13 mouse cellular contexts compared by ENCODE assay signal in genomic region chr6:136241574-136242311, GRCm38 (mm10).
DNase-seq lines count a peak whose midpoint lies in the region; ATAC-seq lines count a peak whose summit lies in the region.
"Had no signal": no experiment of that assay in that cellular context is flagged by ENCODE, and none has a peak within 500 bp of the region (broad histone marks: within the 10 kb centered on the region; RNA-seq: fewer than 3 reads in every experiment).

No protein-coding gene starts in this region.

- H3K4me3 ChIP-seq in forebrain, embryonic 15.5 days: no peak overlapping the region
- no peak overlapping the region for H3K4me3 ChIP-seq in forebrain, embryonic 10.5 days
- no peak overlapping the region for H3K4me3 ChIP-seq in neural tube, embryonic 13.5 days
- H3K4me3 ChIP-seq: embryonic facial prominence, embryonic 12.5 days had no signal

- no peak overlapping the region for H3K4me2 ChIP-seq in forebrain, embryonic 15.5 days (replicated peaks)
- no peak overlapping the region for H3K4me2 ChIP-seq in neural tube, embryonic 13.5 days
- H3K4me2 ChIP-seq: embryonic facial prominence, embryonic 12.5 days had no signal

- DNase-seq in forebrain, embryonic 10.5 days (ENCODE audit: extremely low spot score, low spot score): no peak
- DNase-seq in neural tube, embryonic 10.5 days (ENCODE audit: extremely low spot score, low spot score): no peak
- DNase-seq in left cerebral cortex, postnatal 25 days (ENCODE audit: low spot score in 2 of 2): peak; percentile 61 to 86
- DNase-seq in right cerebral cortex, postnatal 4 days: peak; percentile 19
- no peak for DNase-seq in adrenal gland, postnatal 25 days
- DNase-seq: adrenal gland, postnatal 14 days; heart, adult 18-20 months; kidney, adult 2 months; liver had no signal

- no peaks in the 10 kb centered on the region for H3K36me3 ChIP-seq in forebrain, embryonic 15.5 days
- no peaks in the 10 kb centered on the region for H3K36me3 ChIP-seq in forebrain, embryonic 10.5 days (replicated peaks)
- H3K36me3 ChIP-seq in neural tube, embryonic 13.5 days: no peaks in the 10 kb centered on the region
- H3K36me3 ChIP-seq: embryonic facial prominence, embryonic 12.5 days had no signal

- intact Hi-C loops in left cerebral cortex, postnatal 25 days (cut with DNase I): loop anchor here (2.0 to 5.0 kb wide), 3 partner anchors 61 to 101 kb away; partner anchors contain the start of gene Grin2b

- no peaks in the 10 kb centered on the region for H3K9me3 ChIP-seq in forebrain, embryonic 15.5 days
- no peaks in the 10 kb centered on the region for H3K9me3 ChIP-seq in forebrain, embryonic 10.5 days
- H3K9me3 ChIP-seq in neural tube, embryonic 13.5 days: no peaks in the 10 kb centered on the region
- H3K9me3 ChIP-seq: embryonic facial prominence, embryonic 12.5 days had no signal

- no peak overlapping the region for H3K9ac ChIP-seq in forebrain, embryonic 15.5 days (replicated peaks)
- no peak overlapping the region for H3K9ac ChIP-seq in neural tube, embryonic 13.5 days
- H3K9ac ChIP-seq: embryonic facial prominence, embryonic 12.5 days had no signal

- 56% methylated on average over 10 of the region's 10 CpGs for WGBS in forebrain, embryonic 15.5 days
- WGBS in forebrain, embryonic 10.5 days: 67% methylated on average over 10 of the region's 10 CpGs
- 58% methylated on average over 10 of the region's 10 CpGs for WGBS in neural tube, embryonic 13.5 days

- H3K27me3 ChIP-seq in forebrain, embryonic 15.5 days: no peaks in the 10 kb centered on the region
- no peaks in the 10 kb centered on the region for H3K27me3 ChIP-seq in forebrain, embryonic 10.5 days (ENCODE audit: poor library complexity, severe bottlenecking)
- H3K27me3 ChIP-seq in neural tube, embryonic 13.5 days: no peaks in the 10 kb centered on the region
- H3K27me3 ChIP-seq: embryonic facial prominence, embryonic 12.5 days had no signal

- 0 out of 2 replicates have a peak overlapping the region, but pooled peaks have one; percentile 0 for H3K27ac ChIP-seq in forebrain, embryonic 15.5 days (replicated peaks)
- H3K27ac ChIP-seq in forebrain, embryonic 10.5 days: no peak overlapping the region
- peak overlapping the region; percentile 9; the same call in 1 of the 2 replicates for H3K27ac ChIP-seq in neural tube, embryonic 13.5 days (replicated peaks)
- H3K27ac ChIP-seq: embryonic facial prominence, embryonic 12.5 days had no signal

- H3K4me1 ChIP-seq in forebrain, embryonic 15.5 days: peaks cover 4% of the 10 kb centered on the region; the same call in 1 of the 2 replicates
- H3K4me1 ChIP-seq in forebrain, embryonic 10.5 days: peaks cover 22% of the 10 kb centered on the region
- H3K4me1 ChIP-seq in neural tube, embryonic 13.5 days (replicated peaks): peaks cover 13% of the 10 kb centered on the region
- H3K4me1 ChIP-seq: embryonic facial prominence, embryonic 12.5 days had no signal

- ATAC-seq in forebrain, embryonic 15.5 days (replicated peaks): 0 out of 2 replicates have a peak, but pooled peaks have one; percentile 51
- no peak for ATAC-seq in neural tube, embryonic 13.5 days (ENCODE audit: low read depth)
- no peak for ATAC-seq in megakaryocyte-erythroid progenitor cell, adult 5-6 weeks (replicated peaks; ENCODE audit: low FRiP score, low TSS enrichment, poor library complexity, severe bottlenecking)

Comparison
In these comparisons a context has a peak if more than half of its experiments do, and no peak if none do; other contexts are left out.
1. DNase-seq: peak in left cerebral cortex, postnatal 25 days (2 of 2) and right cerebral cortex, postnatal 4 days (single experiment); none in forebrain, embryonic 10.5 days (single experiment), neural tube, embryonic 10.5 days (single experiment) and adrenal gland, postnatal 25 days (single experiment).